Mouse (Mus musculus) testis, postnatal 10 days (tissue): ENCODE measurements around the gene Gja3.
A peak's percentile ranks its signal among the peaks of the same experiment; 100 is the strongest.

Experiments used
- DNase-seq: peaks from one replicate; pipeline ENCODE4 v3.0.0; 2021; ENCODE audit warnings: low spot score

The Gja3 gene

DNA sequence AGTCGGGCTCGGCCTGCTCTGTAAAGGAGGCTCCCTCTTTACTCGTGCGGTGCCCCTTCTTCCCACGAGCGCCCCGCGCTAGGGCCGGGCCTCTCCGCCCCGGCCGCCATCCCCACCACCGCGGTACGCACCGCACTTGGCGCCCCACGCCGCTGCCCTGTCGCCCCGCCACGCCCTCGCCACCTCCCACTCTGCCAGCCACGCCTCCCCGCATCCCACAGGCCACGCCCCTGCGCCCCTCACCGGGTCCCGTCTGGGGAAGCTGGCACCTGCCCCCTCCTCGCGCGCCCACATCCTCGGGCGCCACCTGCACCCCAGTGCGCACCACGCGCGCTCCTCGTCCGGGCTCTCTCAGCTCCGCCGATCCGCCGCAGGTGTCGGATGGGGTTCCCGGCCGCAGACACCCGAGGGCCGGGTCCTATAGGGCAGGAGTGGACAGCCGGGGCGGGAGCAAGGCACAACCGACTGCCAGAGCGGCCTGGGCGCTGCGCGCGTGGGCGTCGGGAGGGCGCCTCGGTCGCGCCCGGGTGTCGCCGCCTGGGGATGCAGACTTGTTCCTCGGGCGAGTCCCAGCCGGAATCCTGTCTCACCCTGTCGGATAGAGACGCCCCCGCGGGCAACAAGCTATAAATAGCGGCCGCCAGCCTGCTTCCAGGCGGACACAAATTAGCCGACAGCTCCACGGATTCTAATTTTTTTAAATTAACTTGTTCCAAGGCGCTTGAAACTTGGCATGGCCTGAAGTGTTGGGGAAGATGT, at the start of gene Gja3:
Gene Gja3 (minus strand): TSS at position 538 of the 759 bp plus-strand sequence.
- peak; percentile 77 for DNase-seq

DNA sequence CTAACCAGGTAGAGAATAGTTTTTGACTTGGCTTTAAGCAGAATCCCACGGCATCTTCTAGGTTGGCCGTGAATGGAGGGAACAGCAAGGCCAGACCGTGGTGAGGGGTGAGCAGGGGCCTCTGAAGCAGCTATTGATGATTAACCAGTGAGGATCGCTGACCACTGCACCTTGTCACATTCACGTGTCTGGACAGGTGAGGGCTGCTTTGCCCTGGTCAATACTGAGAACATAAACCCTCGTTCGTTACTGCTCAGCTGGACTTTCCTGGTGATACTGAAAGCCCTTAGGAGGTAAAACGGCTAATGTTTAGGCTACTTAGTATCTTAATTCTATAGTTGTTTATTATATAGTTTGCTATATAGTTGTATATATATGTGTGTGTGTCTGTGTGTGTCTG, 49.2 kb upstream of the Gja3 start:
- no peak for DNase-seq

DNA sequence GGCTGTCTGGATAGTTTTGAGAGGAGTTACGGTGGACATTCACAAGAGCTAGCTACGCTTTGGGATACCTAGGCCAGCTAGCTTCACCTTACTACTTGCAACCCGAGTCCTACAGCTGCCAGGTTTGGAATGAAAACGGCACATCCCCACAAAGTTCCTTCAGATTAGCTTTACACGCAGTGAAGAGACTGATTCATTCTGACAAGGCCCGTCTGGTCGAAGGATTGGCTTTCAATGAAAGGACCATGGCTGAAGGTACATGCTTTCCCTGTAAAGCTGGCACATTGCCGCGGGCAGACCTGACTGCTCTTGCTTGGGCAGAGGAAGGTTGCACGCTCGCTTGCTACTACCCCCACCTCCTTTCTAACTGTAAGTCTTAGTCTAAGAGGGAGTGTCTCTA, 47.8 kb upstream of the Gja3 start:
- DNase-seq = no peak

DNA sequence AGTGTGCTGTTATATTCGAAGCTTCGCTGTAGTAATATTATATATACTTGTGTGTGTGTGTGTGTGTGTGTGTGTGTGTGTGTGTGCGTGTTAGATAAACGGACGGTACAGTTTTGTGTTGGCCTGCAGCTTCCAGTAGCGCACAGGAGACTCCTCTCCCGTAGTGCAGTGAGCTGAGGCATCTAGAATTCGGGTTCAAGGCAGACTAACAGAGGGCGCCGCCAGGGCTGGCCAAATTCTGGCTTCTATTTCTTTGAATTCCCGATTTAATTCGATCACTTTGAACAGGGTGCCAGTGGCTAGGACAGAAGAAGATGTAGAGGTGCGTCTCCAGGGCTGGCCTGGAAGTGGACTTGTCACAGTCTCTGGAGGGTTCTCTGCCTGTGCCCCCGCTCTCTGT, 47.2 kb upstream of the Gja3 start:
- DNase-seq = no peak

GRCm38 (mm10) chr14:57104106-57105023, 46.5 kb upstream of the Gja3 start, which contains the start of gene Gjb2:
TSS of gene Gjb2 (minus strand) at chr14:57104702.
- DNase-seq = peak; percentile 69

- no peak for DNase-seq
Measured at GRCm38 (mm10) chr14:57103711-57104105, 45.8 kb upstream of the Gja3 start.

GRCm38 (mm10) chr14:57103121-57103520, 45.2 kb upstream of the Gja3 start:
- no peak for DNase-seq

DNA sequence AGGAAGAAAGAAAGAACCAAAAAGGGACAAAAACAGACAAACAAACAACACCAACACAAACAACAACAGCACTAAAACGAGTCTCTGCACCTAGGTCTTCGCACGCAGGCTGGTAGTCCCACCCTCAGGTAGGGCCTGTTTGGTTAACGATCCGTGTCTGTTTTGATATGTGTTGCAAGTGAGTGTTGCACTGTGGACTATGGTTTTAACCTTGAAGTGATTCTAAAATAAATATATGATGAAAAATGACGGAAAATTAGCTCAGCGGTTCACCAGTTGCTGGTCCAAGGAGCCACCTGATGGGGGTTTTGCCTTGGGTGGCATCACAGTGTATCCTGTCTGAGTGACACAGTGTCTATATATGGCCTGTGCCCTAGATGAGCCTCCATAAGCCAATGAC, 43.7 kb upstream of the Gja3 start:
- DNase-seq = no peak

- no peak for DNase-seq
Measured at GRCm38 (mm10) chr14:57095855-57096254, 38.0 kb upstream of the Gja3 start.

DNA sequence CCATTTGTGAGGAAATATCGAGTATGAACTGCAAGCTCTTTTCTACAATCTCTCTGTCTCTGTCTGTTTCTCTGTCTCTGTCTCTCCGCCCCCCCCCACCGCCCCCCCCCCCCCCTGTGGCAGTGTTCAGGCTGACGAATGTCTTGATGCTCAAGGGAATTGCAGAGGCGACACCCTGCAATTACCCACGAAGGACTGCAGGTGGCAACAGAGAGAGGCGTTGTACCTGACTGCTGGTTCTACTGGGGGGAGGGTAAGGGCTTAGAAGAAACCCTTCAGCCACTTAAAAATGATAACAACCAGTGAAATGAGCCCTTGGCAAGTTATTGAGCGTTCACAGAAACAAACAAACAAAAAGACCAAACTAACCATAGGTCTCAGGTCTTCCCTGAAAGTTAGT, 35.1 kb upstream of the Gja3 start:
- DNase-seq = peak; percentile 62

DNA sequence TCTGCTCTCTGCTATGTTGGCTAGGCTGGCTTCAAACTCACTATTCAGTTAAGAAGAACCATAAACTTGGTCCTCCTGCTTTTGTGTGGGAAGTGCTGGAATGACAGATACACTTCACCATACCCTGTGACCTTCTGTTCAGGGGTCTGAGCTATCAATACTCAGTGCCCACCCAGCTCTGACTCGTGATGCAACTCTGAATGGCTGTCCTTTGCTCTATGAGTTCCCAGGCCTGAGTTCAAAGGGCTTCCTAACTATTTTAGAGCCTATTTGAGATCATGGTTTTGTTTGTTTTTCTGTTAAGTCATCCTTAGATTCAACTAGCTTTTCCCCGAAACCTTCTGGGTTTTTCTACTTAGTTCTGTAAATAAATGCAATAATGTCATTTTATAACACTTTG, 32.1 kb upstream of the Gja3 start:
- no peak for DNase-seq

- no peak for DNase-seq
Measured at GRCm38 (mm10) chr14:57089107-57089506, 31.2 kb upstream of the Gja3 start.

DNA sequence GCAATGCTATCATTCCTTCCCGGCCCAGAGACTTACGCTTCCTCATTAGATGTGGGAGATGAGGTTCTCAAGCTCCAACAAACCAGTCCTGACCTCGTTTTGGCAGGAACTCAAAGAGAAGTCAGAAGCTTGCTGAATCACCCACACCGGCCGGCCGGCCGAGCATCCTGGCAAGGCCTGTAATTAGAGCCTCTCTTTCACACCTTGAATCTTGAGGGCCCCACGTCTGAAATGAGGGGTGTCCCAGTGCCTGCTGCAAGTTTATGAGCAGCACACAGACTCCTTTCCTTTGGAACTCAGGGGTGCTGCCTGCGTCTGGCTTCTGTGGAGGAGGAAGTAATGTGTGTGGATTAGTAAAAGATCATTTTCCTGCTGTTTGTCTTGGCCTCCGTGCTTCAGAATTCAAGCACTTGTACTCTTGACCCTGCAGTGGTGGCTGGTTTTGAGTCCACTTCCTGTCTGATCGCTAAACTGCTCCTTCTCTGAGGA, 26.3 kb upstream of the Gja3 start:
- DNase-seq = no peak

DNA sequence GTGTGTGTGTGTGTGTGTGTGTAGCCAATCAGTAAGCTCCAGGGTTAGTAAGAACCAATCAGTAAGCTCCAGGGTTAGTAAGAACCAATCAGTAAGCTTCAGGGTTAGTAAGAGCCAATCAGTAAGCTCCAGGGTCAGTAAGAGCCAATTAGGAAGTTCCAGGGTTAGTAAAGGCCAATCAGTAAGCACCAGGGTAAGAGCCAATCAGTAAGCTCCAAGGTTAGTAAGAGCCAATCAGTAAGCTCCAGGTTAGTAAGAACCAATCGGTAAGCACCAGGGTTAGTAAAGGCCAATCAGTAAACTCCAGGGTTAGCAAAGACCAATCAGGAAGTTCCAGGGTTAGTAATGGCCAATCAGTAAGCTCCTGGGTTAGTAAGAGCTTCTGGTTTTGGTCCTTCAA, 25.0 kb upstream of the Gja3 start:
- DNase-seq = no peak

DNA sequence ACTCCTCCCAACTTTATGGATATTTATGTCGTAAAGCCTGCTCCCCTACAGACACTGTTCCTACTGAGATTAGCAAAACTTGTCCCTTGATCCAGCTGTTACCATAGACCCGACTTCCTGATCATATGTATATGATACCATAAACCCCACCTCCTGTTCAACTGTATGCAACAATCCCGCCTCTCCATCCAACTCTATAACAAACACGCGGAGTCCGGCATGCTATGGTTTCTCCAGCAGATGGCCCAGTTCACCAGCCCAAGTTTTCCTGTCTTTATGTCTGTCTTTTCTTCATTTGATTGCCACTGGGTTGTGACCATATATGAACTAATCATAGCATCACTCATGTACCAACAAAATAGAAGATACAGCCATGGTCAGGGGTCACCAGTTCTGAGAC, 17.6 kb upstream of the Gja3 start:
- DNase-seq = no peak

DNA sequence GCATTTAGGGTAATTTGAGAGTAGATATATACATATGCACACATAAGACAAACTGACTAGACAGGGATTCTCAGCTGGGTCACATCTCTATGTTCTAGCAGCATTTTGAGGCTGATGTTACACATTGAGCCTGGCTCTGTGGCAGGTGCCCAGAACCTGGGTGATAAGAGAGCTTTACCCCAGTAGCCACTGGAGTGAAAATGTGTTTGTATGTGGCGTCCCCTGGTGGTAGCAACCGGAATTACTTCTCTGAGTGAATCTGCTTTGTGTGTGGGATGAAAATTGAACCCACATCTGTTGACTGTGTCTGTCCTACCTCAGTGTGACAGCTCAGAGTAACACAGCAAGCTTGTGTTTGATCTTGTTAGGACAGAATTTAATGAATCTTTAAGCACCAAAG, 12.0 kb upstream of the Gja3 start:
- peak; percentile 67 for DNase-seq

DNA sequence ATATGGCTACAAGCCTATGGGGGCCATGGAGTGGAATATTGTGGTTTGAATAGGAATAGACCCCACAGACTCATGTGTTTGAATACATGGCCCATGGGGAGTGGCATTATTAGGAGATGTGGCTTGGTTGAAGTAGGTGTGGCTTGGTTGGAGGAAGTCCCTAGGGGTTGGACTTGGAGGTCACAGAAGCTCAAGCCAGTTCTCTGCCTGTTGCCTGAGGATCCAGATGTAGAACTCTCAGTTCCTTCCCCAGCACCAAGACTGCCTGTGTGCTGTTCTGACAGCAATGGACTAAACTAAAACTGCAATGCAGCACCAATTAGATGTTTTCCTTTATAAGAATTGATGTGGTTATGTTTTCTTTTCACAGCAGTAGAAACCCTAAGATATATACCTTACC, 8.2 kb upstream of the Gja3 start:
- DNase-seq = no peak

DNA sequence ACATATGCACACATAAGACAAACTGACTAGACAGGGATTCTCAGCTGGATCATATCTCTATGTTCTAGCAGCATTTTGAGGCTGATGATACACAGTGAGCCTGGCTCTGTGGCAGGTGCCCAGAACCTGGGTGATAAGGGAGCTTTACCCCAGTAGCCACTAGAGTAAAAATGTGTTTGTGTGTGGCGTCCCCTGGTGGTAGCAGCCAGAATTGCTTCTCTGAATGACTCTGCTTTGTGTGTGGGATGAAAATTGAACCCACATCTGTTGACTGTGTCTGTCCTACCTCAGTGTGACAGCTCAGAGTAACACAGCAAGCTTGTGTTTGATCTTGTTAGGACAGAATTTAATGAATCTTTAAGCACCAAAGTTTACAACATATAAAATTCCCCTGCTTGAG, 2.2 kb upstream of the Gja3 start:
- DNase-seq = peak; percentile 78

- no peak for DNase-seq
Measured at GRCm38 (mm10) chr14:57057204-57057562, 717 bp downstream of the Gja3 start.

- no peak for DNase-seq
Measured at GRCm38 (mm10) chr14:57052713-57053112, 5.2 kb downstream of the Gja3 start.

GRCm38 (mm10) chr14:57043863-57044262, 14.0 kb downstream of the Gja3 start:
- no peak for DNase-seq

DNA sequence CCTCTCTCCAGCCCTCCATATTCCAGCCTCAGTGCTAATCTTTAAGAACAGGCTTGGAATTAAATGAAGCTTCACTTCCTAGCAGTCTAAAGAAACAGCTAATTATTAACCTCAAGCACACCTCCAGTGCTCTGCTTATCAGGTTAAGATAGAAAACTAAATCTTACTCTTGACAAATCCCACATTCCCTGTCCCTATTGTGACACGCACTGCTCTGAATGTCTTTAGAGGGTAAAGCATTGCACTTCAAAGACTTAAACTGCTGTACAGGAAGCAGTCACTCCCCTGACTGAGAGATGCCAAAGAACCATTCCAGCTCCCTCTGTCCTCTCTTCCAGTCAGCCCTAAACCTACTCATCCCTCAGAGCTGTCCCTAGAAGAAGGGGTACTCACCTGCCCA, 16.5 kb downstream of the Gja3 start:
- no peak for DNase-seq

DNA sequence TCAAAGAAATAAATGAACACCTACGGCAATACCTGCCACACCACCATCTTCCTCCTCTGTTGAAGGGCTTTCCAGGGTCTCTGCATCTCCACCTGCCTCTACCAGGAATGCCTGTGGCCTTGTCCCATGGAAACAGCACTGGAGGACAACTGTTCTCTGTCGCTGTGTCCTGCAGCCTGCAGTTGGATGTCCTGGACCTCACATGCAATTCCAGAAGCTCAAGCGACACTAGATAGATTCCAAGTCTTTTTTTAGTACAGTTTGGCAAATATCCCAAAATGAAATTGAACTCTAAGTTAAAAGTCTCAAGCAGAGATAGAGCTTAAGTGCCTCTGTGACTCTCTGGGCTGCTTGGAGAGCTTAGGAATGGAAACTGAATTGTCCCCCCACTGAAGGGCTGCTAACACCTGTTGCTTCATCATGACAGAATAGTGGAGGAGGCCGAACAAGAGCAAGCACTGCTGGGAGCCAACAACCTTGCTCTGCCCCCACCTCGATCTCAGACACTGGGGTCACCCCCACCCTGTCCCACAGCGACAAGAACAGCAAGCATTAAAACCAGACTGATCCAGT, 22.9 kb downstream of the Gja3 start:
- DNase-seq = no peak
